Mouse (Mus musculus) hindbrain, embryonic 16.5 days (tissue): ENCODE measurements around the gene Adk. TPM values are rescaled to one million over a fixed set of nuclear protein-coding genes. Genes with fewer than 3 reads are reported as not detected.
A peak's percentile ranks its signal among the peaks of the same experiment; 100 is the strongest.
"Not testable (repeated sequence)": the region's sequence is repeated elsewhere in the genome, so short reads cannot be mapped to it uniquely, and the experiment has no call there.

Experiments used
- ATAC-seq: fragments of 200-750 bp; cut with Nextera tagmentation; 2 replicates; pipeline ENCODE4 v1.8.0; 2017; ENCODE audit warnings: moderate TSS enrichment, moderate library complexity
- H3K27ac ChIP-seq: fragments of 300-500 bp; sonication (generic); 2 replicates; pipeline ENCODE4 v1.5.1; 2014; ENCODE audit warnings: low read depth, mild to moderate bottlenecking, control low read depth, low read length, moderate library complexity
- H3K27me3 ChIP-seq: fragments of 300-500 bp; sonication (generic); replicated peaks from 2 replicates; pipeline ENCODE4 v1.6.1; 2014; ENCODE audit warnings: low read length; ENCODE audit not compliant: control insufficient read depth, insufficient read depth
- H3K36me3 ChIP-seq: fragments of 300-500 bp; sonication (generic); 2 replicates; pipeline ENCODE4 v1.6.1; 2014; ENCODE audit warnings: mild to moderate bottlenecking, low read length, moderate library complexity, mixed read lengths; ENCODE audit not compliant: control insufficient read depth, insufficient read depth
- H3K4me1 ChIP-seq: fragments of 300-500 bp; sonication (generic); 2 replicates; pipeline ENCODE4 v1.6.1; 2014; ENCODE audit warnings: low read depth, low read length; ENCODE audit not compliant: control insufficient read depth, insufficient read depth
- H3K4me2 ChIP-seq: fragments of 300-500 bp; sonication (generic); 2 replicates; pipeline ENCODE4 v1.6.1; 2014; ENCODE audit warnings: mild to moderate bottlenecking, low read length, control low read depth, moderate library complexity
- H3K4me3 ChIP-seq: fragments of 300-500 bp; sonication (generic); 2 replicates; pipeline ENCODE4 v1.5.1; 2014; ENCODE audit warnings: mild to moderate bottlenecking, low read length, control low read depth, moderate library complexity
- H3K9ac ChIP-seq: fragments of 300-500 bp; sonication (generic); 2 replicates; pipeline ENCODE4 v1.6.1; 2014; ENCODE audit warnings: low read depth, mild to moderate bottlenecking, control low read depth, low read length, moderate library complexity
- H3K9me3 ChIP-seq: fragments of 300-500 bp; sonication (generic); 2 replicates; pipeline ENCODE4 v1.6.1; 2014; ENCODE audit warnings: mild to moderate bottlenecking, low read length, moderate library complexity; ENCODE audit not compliant: control insufficient read depth
- WGBS: fragments of 180-500 bp; shearing (Covaris S2); extraction: QIAGEN DNeasy Blood & Tissue Kit; methylation state at CpG from one replicate; pipeline ENCODE4 v1.1.7; 2014; 5-methylcytosine and 5-hydroxymethylcytosine counted together
- polyA plus RNA-seq: library from polyadenylated mRNA; unstranded; fragments of >200 nt; fragmentation: Nextera tagmentation; extraction: Ambion mirVana; gene quantifications from 2 replicates; pipeline ENCODE4 v1.2.1, GENCODE M21; 2015

The Adk gene
- polyA plus RNA-seq, 1 experiment from 2014 or later, result 45.9 TPM

- no peak for ATAC-seq
- Histone ChIP-seq H3K4me2 (no peak overlapping the region), H3K27me3 (no peaks in the 10 kb centered on the region), H3K4me3 (no peak overlapping the region), H3K27ac (no peak overlapping the region), H3K4me1 (no peaks in the 10 kb centered on the region), H3K36me3 (no peaks in the 10 kb centered on the region), H3K9ac (no peak overlapping the region), H3K9me3 (no peaks in the 10 kb centered on the region)
- WGBS, result 94% methylated on average over 10 of the region's 10 CpGs
Measured at GRCm38 (mm10) chr14:21484693-21485092, 432.3 kb downstream of the Adk start.

GRCm38 (mm10) chr14:21485961-21486520 is 433.7 kb downstream of the Adk start:
- Histone ChIP-seq H3K36me3 (no peaks in the 10 kb centered on the region), H3K4me3 (no peak overlapping the region), H3K4me2 (no peak overlapping the region), H3K4me1 (no peaks in the 10 kb centered on the region), H3K27ac (no peak overlapping the region), H3K27me3 (no peaks in the 10 kb centered on the region), H3K9me3 (no peaks in the 10 kb centered on the region), H3K9ac (no peak overlapping the region)
- 91% methylated on average over 3 of the region's 3 CpGs for WGBS
- no peak for ATAC-seq

GRCm38 (mm10) chr14:21487135-21487534 is 434.8 kb downstream of the Adk start:
- WGBS, result 95% methylated on average over 2 of the region's 2 CpGs
- H3K4me3 ChIP-seq, H3K9ac ChIP-seq, H3K4me2 ChIP-seq, H3K9me3 ChIP-seq, H3K27ac ChIP-seq, H3K27me3 ChIP-seq, H3K36me3 ChIP-seq, H3K4me1 ChIP-seq, ATAC-seq: not testable (repeated sequence)

GRCm38 (mm10) chr14:21488426-21489115 is 436.2 kb downstream of the Adk start:
- WGBS, result 61% methylated on average over 6 of the region's 9 CpGs
- ATAC-seq, result 0 out of 2 replicates have a peak, but pooled peaks have one; percentile 60
- H3K27ac ChIP-seq, result peak overlapping the region; percentile 17; the same call in 1 of the 2 replicates
- H3K36me3 ChIP-seq, H3K9me3 ChIP-seq, H3K27me3 ChIP-seq, H3K4me2 ChIP-seq, H3K9ac ChIP-seq, H3K4me1 ChIP-seq, H3K4me3 ChIP-seq: not testable (repeated sequence)

DNA sequence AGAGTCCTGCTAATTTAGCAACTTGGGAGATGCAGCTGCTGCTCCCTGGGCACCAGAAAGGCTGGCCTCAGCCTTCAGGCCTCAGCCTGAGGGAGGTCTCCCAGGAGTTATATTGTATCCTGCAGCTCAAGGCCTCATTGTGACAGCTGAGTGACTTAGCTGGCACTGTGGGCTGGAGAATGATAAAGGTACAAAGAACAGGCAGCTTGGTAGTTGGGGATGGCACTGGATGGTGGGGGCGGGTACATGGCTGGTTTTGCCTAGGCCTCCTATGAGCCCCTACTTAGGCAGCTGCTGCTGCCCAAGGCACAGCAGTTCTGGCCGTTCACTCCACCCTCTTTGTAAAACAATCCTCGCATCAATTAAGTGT is 436.7 kb downstream of the Adk start:
- peak; percentile 64; the same call in 1 of the 2 replicates for ATAC-seq
- WGBS, result 33% methylated on average over 3 of the region's 3 CpGs
- H3K36me3 ChIP-seq, result no peaks in the 10 kb centered on the region

DNA sequence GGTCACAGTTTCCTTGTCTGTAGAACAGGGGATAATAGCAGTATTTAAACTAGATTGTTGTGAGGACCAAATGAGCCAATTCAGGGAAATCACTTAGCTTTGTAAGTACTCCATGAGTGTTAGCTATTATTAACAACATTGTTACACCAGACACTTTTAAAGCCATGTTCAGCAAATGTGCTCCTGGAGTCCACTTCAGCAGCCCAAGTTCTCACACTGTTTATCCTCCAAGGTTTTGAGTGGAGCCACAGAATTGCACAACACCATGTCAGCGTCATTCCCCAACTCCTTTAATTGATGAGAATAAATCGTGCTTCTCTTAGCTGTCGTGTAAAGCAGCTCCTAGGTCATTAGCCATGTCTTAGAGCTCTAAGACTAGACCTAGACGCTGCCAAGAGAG is 437.8 kb downstream of the Adk start:
- Histone ChIP-seq H3K4me2 (no peak overlapping the region), H3K36me3 (no peaks in the 10 kb centered on the region), H3K9me3 (no peaks in the 10 kb centered on the region), H3K4me1 (no peaks in the 10 kb centered on the region), H3K27ac (no peak overlapping the region), H3K9ac (no peak overlapping the region), H3K27me3 (no peaks in the 10 kb centered on the region), H3K4me3 (no peak overlapping the region)
- 71% methylated on average over 4 of the region's 4 CpGs for WGBS
- ATAC-seq, result no peak

More for the DNA sequence above, 436.7 kb downstream of the Adk start:
- Histone ChIP-seq H3K27me3 (no peaks in the 10 kb centered on the region), H3K27ac (peak overlapping the region; percentile 17; the same call in 1 of the 2 replicates), H3K4me2 (no peak overlapping the region), H3K9ac (no peak overlapping the region), H3K4me3 (no peak overlapping the region), H3K4me1 (no peaks in the 10 kb centered on the region), H3K9me3 (no peaks in the 10 kb centered on the region)

Other genes with a start within 250 kb of the Adk start
- 0.17 and 0.56 TPM in 2 replicates for gene Plau, start 215.9 kb upstream of the Adk start, polyA plus RNA-seq
- gene Vcl, start 123.2 kb upstream of the Adk start, polyA plus RNA-seq, result 14.8 and 20.6 TPM in 2 replicates
- 76.1 and 76.4 TPM in 2 replicates for gene Ap3m1, start 66 bp upstream of the Adk start, polyA plus RNA-seq